Mouse (Mus musculus): ENCODE results near the gene Trex1. TPM values are rescaled to one million over a fixed set of nuclear protein-coding genes. Genes with fewer than 3 reads are reported as not detected.
A peak's percentile ranks its signal among the peaks of the same experiment; 100 is the strongest.

Trex1 gene
- polyA plus RNA-seq, 1 experiment from 2014 or later, result 13.7 TPM

- H3K27ac ChIP-seq (ENCODE audit: low read length), result no peak overlapping the region
- H3K36me3 ChIP-seq (ENCODE audit: control insufficient read depth, insufficient read depth, low read length), result peaks cover 7% of the 10 kb centered on the region
- H3K4me3 ChIP-seq (ENCODE audit: low read depth, low read length), result no peak overlapping the region
- H3K4me2 ChIP-seq (ENCODE audit: low read length), result no peak overlapping the region
- no peak overlapping the region for H3K9ac ChIP-seq (ENCODE audit: low read depth, low read length)
- 74% methylated on average over 11 of the region's 11 CpGs for WGBS
- no peaks in the 10 kb centered on the region for H3K9me3 ChIP-seq (replicated peaks; ENCODE audit: control insufficient read depth, low read length, poor library complexity, severe bottlenecking)
- no peak for ATAC-seq
- no peaks in the 10 kb centered on the region for H3K4me1 ChIP-seq (ENCODE audit: control insufficient read depth, insufficient read depth, low read length)
- H3K27me3 ChIP-seq (ENCODE audit: control insufficient read depth, insufficient read depth, low read depth, low read length), result no peaks in the 10 kb centered on the region
Observed at GRCm38 (mm10) chr9:109016973-109017604, 42.4 kb downstream of the Trex1 start.

DNA sequence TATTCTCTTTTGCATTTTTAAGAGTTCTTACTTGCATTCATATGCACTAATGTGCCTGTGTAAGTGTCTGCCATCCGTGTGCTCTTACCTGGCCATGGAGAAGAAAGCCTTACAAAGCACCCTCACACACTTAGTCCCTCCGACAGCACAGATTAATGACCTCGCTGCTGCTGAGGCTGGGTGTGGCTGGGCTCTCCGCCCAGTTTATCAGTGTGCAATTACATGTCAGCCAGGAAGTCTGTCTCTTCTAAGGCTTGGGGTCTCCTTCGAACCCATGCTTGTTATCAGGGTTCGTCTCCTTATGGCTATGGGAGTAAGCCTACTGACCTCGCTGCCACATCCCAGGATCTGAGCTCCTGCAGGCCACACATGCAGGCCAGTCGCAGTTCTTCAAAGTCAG, 44.1 kb downstream of the Trex1 start:
- H3K36me3 ChIP-seq (ENCODE audit: control insufficient read depth, insufficient read depth, low read length), result peaks cover 12% of the 10 kb centered on the region

DNA sequence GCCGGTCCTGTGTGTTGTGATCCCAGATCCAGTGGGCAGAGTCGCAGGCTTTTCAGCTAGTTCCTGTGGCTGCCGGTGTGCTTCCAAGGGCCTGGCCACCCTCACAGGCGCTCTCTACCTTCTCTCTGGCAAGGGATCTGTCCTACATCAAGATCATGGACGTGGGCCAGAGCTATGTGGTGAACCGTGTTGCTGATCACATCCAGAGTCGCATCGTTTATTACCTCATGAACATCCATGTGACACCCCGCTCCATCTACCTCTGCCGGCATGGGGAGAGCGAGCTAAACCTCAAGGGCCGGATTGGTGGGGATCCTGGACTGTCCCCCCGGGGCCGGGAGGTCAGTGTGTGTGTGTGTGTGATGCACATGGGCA, 49.2 kb downstream of the Trex1 start:
- ATAC-seq, result no peak
- no peak overlapping the region for H3K4me2 ChIP-seq (ENCODE audit: low read length)
- no peaks in the 10 kb centered on the region for H3K27me3 ChIP-seq (ENCODE audit: control insufficient read depth, insufficient read depth, low read depth, low read length)
- peaks cover 25% of the 10 kb centered on the region for H3K36me3 ChIP-seq (ENCODE audit: control insufficient read depth, insufficient read depth, low read length)
- H3K9me3 ChIP-seq (replicated peaks; ENCODE audit: control insufficient read depth, low read length, poor library complexity, severe bottlenecking), result no peaks in the 10 kb centered on the region
- no peak overlapping the region for H3K27ac ChIP-seq (ENCODE audit: low read length)
- H3K9ac ChIP-seq (ENCODE audit: low read depth, low read length), result no peak overlapping the region
- 91% methylated on average over 14 of the region's 14 CpGs for WGBS
- H3K4me1 ChIP-seq (ENCODE audit: control insufficient read depth, insufficient read depth, low read length), result no peaks in the 10 kb centered on the region
- H3K4me3 ChIP-seq (ENCODE audit: low read depth, low read length), result no peak overlapping the region

More for the DNA sequence above, 44.1 kb downstream of the Trex1 start:
- no peaks in the 10 kb centered on the region for H3K9me3 ChIP-seq (replicated peaks; ENCODE audit: control insufficient read depth, low read length, poor library complexity, severe bottlenecking)
- WGBS, result 78% methylated on average over 8 of the region's 8 CpGs
- no peak overlapping the region for H3K4me3 ChIP-seq (ENCODE audit: low read depth, low read length)
- no peak for ATAC-seq
- H3K27me3 ChIP-seq (ENCODE audit: control insufficient read depth, insufficient read depth, low read depth, low read length), result no peaks in the 10 kb centered on the region
- no peak overlapping the region for H3K27ac ChIP-seq (ENCODE audit: low read length)
- no peak overlapping the region for H3K4me2 ChIP-seq (ENCODE audit: low read length)
- no peak overlapping the region for H3K9ac ChIP-seq (ENCODE audit: low read depth, low read length)
- no peaks in the 10 kb centered on the region for H3K4me1 ChIP-seq (ENCODE audit: control insufficient read depth, insufficient read depth, low read length)

- Histone ChIP-seq H3K27ac (ENCODE audit: low read length) (no peak overlapping the region), H3K4me1 (ENCODE audit: control insufficient read depth, insufficient read depth, low read length) (no peaks in the 10 kb centered on the region), H3K4me3 (ENCODE audit: low read depth, low read length) (no peak overlapping the region), H3K9ac (ENCODE audit: low read depth, low read length) (no peak overlapping the region), H3K27me3 (ENCODE audit: control insufficient read depth, insufficient read depth, low read depth, low read length) (no peaks in the 10 kb centered on the region), H3K9me3 (replicated peaks; ENCODE audit: control insufficient read depth, low read length, poor library complexity, severe bottlenecking) (no peaks in the 10 kb centered on the region), H3K36me3 (ENCODE audit: control insufficient read depth, insufficient read depth, low read length) (peaks cover 25% of the 10 kb centered on the region), H3K4me2 (ENCODE audit: low read length) (no peak overlapping the region)
- 66% methylated on average over 17 of the region's 17 CpGs for WGBS
- no peak for ATAC-seq
Observed at GRCm38 (mm10) chr9:109009636-109010315, 49.8 kb downstream of the Trex1 start.

GRCm38 (mm10) chr9:109008994-109009635, 50.4 kb downstream of the Trex1 start:
- Histone ChIP-seq H3K9me3 (replicated peaks; ENCODE audit: control insufficient read depth, low read length, poor library complexity, severe bottlenecking) (no peaks in the 10 kb centered on the region), H3K4me1 (ENCODE audit: control insufficient read depth, insufficient read depth, low read length) (no peaks in the 10 kb centered on the region), H3K4me2 (ENCODE audit: low read length) (no peak overlapping the region), H3K36me3 (ENCODE audit: control insufficient read depth, insufficient read depth, low read length) (peaks cover 25% of the 10 kb centered on the region), H3K4me3 (ENCODE audit: low read depth, low read length) (no peak overlapping the region), H3K9ac (ENCODE audit: low read depth, low read length) (peak overlapping the region; percentile 10; the same call in 1 of the 2 replicates), H3K27ac (ENCODE audit: low read length) (no peak overlapping the region), H3K27me3 (ENCODE audit: control insufficient read depth, insufficient read depth, low read depth, low read length) (no peaks in the 10 kb centered on the region)
- 73% methylated on average over 10 of the region's 10 CpGs for WGBS
- ATAC-seq, result no peak

- WGBS, result 82% methylated on average over 9 of the region's 9 CpGs
- H3K4me3 ChIP-seq (ENCODE audit: low read depth, low read length), result no peak overlapping the region
- no peak for ATAC-seq
- H3K4me1 ChIP-seq (ENCODE audit: control insufficient read depth, insufficient read depth, low read length), result no peaks in the 10 kb centered on the region
- no peak overlapping the region for H3K27ac ChIP-seq (ENCODE audit: low read length)
- no peak overlapping the region for H3K4me2 ChIP-seq (ENCODE audit: low read length)
- H3K9me3 ChIP-seq (replicated peaks; ENCODE audit: control insufficient read depth, low read length, poor library complexity, severe bottlenecking), result no peaks in the 10 kb centered on the region
- no peaks in the 10 kb centered on the region for H3K27me3 ChIP-seq (ENCODE audit: control insufficient read depth, insufficient read depth, low read depth, low read length)
- no peak overlapping the region for H3K9ac ChIP-seq (ENCODE audit: low read depth, low read length)
- H3K36me3 ChIP-seq (ENCODE audit: control insufficient read depth, insufficient read depth, low read length), result peaks cover 22% of the 10 kb centered on the region
Observed at GRCm38 (mm10) chr9:109008081-109008480, 51.5 kb downstream of the Trex1 start.

Other genes starting within 250 kb of the Trex1 start
- gene Celsr3, start 233.4 kb downstream of the Trex1 start, polyA plus RNA-seq (2015; fragmentation: Nextera tagmentation; extraction: Ambion mirVana), result 12.7 and 16.4 TPM in 2 replicates
- gene Slc26a6, start 206.5 kb downstream of the Trex1 start, polyA plus RNA-seq (2015; fragmentation: Nextera tagmentation; extraction: Ambion mirVana), result 17.5 and 19.0 TPM in 2 replicates
- not detected in 2 replicates for gene Tmem89, start 145.1 kb downstream of the Trex1 start, polyA plus RNA-seq (2015; fragmentation: Nextera tagmentation; extraction: Ambion mirVana)
- gene Uqcrc1, start 123.1 kb downstream of the Trex1 start, polyA plus RNA-seq (2015; fragmentation: Nextera tagmentation; extraction: Ambion mirVana), result 417 and 452 TPM in 2 replicates
- gene Col7a1, start 106.1 kb downstream of the Trex1 start, polyA plus RNA-seq (2015; fragmentation: Nextera tagmentation; extraction: Ambion mirVana), result 1.1 and 1.6 TPM in 2 replicates
- not detected in 2 replicates for gene Ucn2, start 73.7 kb downstream of the Trex1 start, polyA plus RNA-seq (2015; fragmentation: Nextera tagmentation; extraction: Ambion mirVana)
- 31.5 and 31.9 TPM in 2 replicates for gene Pfkfb4, start 68.0 kb downstream of the Trex1 start, polyA plus RNA-seq (2015; fragmentation: Nextera tagmentation; extraction: Ambion mirVana)
- 60.1 and 68.9 TPM in 2 replicates for gene Shisa5, start 21.2 kb downstream of the Trex1 start, polyA plus RNA-seq (2015; fragmentation: Nextera tagmentation; extraction: Ambion mirVana)
- 31.5 and 34.1 TPM in 2 replicates for gene Atrip, start 14.4 kb upstream of the Trex1 start, polyA plus RNA-seq (2015; fragmentation: Nextera tagmentation; extraction: Ambion mirVana)
- 12.5 and 13.1 TPM in 2 replicates for gene Ccdc51, start 22.8 kb upstream of the Trex1 start, polyA plus RNA-seq (2015; fragmentation: Nextera tagmentation; extraction: Ambion mirVana)
- 674 and 688 TPM in 2 replicates for gene Tma7, start 22.9 kb upstream of the Trex1 start, polyA plus RNA-seq (2015; fragmentation: Nextera tagmentation; extraction: Ambion mirVana)
- gene Plxnb1, start 35.7 kb upstream of the Trex1 start, polyA plus RNA-seq (2015; fragmentation: Nextera tagmentation; extraction: Ambion mirVana), result 17.9 and 19.1 TPM in 2 replicates
- gene Fbxw21, start 102.3 kb upstream of the Trex1 start, polyA plus RNA-seq (2015; fragmentation: Nextera tagmentation; extraction: Ambion mirVana), result not detected in 2 replicates
- not detected in 2 replicates for gene Fbxw13, start 136.2 kb upstream of the Trex1 start, polyA plus RNA-seq (2015; fragmentation: Nextera tagmentation; extraction: Ambion mirVana)
- not detected in 2 replicates for gene Fbxw20, start 175.0 kb upstream of the Trex1 start, polyA plus RNA-seq (2015; fragmentation: Nextera tagmentation; extraction: Ambion mirVana)
- gene Fbxw14, start 227.9 kb upstream of the Trex1 start, polyA plus RNA-seq (2015; fragmentation: Nextera tagmentation; extraction: Ambion mirVana), result not detected in 2 replicates

All from midbrain, embryonic 16.5 days (tissue).